Mouse (Mus musculus) bone marrow, adult 2 months (tissue): ENCODE data around the gene Egflam. TPM values are rescaled to one million over a fixed set of nuclear protein-coding genes. Genes with fewer than 3 reads are reported as not detected.

Source experiments
- H3K27ac ChIP-seq: fragments of 200-500 bp; 2 replicates; pipeline ENCODE4 v1.5.1; 2012; ENCODE audit warnings: low read depth, mild to moderate bottlenecking, control low read depth, inconsistent platforms, low read length; ENCODE audit not compliant: control insufficient read depth, poor library complexity, insufficient read depth
- H3K4me1 ChIP-seq: fragments of 200-500 bp; 2 replicates; pipeline ENCODE4 v1.6.1; 2011; ENCODE audit warnings: low read length; ENCODE audit not compliant: control insufficient read depth, insufficient read depth
- H3K4me3 ChIP-seq: fragments of 200-500 bp; replicated peaks from 2 replicates; pipeline ENCODE3; 2011; ENCODE audit warnings: mild to moderate bottlenecking, low read depth, low read length, control low read depth; ENCODE audit not compliant: control insufficient read depth
- CTCF ChIP-seq: fragments of 200-500 bp; IDR thresholded peaks from 2 replicates; pipeline ENCODE4 v1.5.1; 2011; ENCODE audit warnings: low read length, control low read depth; ENCODE audit not compliant: control insufficient read depth, insufficient read depth
- POLR2A ChIP-seq: fragments of 200-500 bp; IDR thresholded peaks from 2 replicates; pipeline ENCODE4 v1.6.1; 2011; ENCODE audit warnings: low read depth, mild to moderate bottlenecking, control low read depth, low read length, borderline replicate concordance; ENCODE audit not compliant: control insufficient read depth
- WGBS: fragments of 180-500 bp; shearing (Covaris S2); methylation state at CpG from one replicate; pipeline ENCODE4 v1.1.7; 2018; 5-methylcytosine and 5-hydroxymethylcytosine counted together
- polyA plus RNA-seq: library from polyadenylated mRNA; stranded (reverse); fragments of >200 nt; gene quantifications from 2 replicates; pipeline ENCODE4 v1.2.4, GENCODE M21; 2011; ENCODE audit warnings: low replicate concordance; ENCODE audit not compliant: missing spikeins, insufficient read depth, insufficient read length

Gene Egflam
- polyA plus RNA-seq, 1 experiment: 0.45 TPM

DNA sequence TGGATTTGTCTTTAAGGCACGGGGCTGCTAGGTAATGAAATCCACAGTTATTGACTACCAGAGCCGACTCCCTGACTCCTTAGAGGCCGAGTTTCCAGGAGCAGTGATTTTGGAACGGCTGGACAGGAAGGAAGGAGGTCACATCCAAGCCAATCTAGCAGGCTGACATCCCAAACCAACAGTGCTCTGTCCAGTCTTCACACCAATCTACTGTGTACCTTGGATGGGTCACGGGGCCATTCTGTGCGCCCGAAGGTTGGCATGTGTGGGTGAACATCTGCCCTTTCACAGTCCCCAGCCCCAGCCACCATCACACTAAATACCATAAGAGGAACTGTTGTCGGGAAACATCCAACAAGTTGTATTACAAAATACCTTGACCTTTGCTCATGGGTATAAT, 150.9 kb downstream of the Egflam start:
- Histone ChIP-seq H3K27ac (no peak overlapping the region), H3K4me3 (no peak overlapping the region), H3K4me1 (no peaks in the 10 kb centered on the region)
- no peak for TF ChIP-seq POLR2A
- no peak for TF ChIP-seq CTCF
- 73% methylated on average over 8 of the region's 8 CpGs for WGBS

DNA sequence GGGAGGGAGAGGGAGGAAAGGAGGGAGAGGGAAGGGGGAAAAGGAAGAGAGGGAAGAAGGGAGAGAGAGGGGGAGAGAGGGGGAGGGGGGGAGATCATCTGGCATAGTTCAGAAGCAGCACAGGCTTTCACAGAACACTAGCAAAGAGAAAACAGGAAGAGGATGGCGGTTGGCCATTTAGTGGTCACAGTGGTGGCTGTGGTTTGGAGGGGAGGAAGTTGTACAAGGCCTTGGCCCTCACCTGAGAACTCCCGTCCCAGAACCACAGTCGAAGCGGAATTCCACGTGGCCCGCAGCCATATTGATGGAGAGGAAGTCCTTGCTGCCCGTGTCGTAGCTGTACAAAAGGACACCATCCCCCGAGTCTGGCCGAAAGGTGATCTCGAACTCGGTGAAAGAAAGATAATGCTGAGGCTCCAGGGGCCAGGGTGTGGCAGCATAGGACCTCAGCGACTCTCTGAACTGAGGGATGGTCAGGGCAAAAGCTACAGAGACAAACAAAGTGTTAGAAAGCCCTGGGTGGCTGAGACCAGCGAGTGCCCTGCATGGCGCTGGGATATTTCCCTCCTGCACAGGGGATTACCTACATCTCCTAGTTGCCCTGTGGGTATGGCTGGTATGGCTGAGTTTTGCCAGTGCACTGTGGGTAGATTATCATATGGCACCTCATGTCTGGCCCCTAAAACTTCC, 155.9 kb downstream of the Egflam start:
- WGBS: 29% methylated on average over 15 of the region's 15 CpGs
- no peak for TF ChIP-seq POLR2A
- no peak for TF ChIP-seq CTCF
- Histone ChIP-seq H3K4me3 (no peak overlapping the region), H3K27ac (no peak overlapping the region), H3K4me1 (no peaks in the 10 kb centered on the region)

DNA sequence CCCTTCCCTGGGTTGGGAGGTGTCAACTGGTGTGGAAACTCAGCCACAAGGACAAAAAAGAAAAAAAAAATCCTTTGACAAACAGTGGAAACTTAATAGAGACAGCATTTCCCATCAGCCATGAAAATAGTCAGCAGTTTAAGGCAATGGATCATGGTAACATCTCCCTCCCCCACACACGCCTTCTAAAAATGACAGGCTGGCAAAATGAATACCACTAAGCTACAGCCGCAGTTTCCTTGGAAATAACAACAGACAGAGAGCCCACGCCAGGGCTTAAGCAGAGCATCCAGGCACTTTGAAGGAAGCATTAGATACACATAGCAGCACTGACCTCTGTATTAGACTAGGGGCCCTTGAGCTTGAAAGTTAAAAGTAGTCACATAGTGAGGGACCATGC, 157.2 kb downstream of the Egflam start:
- H3K4me3 ChIP-seq: no peak overlapping the region
- H3K27ac ChIP-seq: no peak overlapping the region
- WGBS: 70% methylated on average over 3 of the region's 3 CpGs
- TF ChIP-seq POLR2A (no peak), CTCF (no peak)
- H3K4me1 ChIP-seq: no peaks in the 10 kb centered on the region

DNA sequence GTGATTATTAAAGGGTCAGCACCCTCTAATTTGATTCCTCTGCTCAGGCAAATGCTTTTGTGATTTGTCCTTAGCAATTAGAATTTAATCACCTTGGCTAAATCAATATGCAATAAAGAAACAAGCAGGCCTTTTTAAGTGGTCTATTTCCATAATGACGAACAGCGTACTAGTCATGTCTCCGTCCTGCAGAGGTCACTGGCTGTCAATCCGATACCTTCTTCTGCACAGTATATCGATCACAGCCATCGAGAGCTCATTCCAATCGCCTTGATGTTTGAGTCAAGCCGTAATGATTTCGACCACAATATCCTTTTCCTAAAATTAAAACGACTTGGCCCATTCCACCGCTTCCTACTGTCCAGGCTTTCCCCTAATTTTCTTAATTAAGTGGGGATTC, 158.3 kb downstream of the Egflam start:
- H3K27ac ChIP-seq: no peak overlapping the region
- no peaks in the 10 kb centered on the region for H3K4me1 ChIP-seq
- TF ChIP-seq CTCF: no peak
- H3K4me3 ChIP-seq: no peak overlapping the region
- WGBS: 84% methylated on average over 11 of the region's 11 CpGs

DNA sequence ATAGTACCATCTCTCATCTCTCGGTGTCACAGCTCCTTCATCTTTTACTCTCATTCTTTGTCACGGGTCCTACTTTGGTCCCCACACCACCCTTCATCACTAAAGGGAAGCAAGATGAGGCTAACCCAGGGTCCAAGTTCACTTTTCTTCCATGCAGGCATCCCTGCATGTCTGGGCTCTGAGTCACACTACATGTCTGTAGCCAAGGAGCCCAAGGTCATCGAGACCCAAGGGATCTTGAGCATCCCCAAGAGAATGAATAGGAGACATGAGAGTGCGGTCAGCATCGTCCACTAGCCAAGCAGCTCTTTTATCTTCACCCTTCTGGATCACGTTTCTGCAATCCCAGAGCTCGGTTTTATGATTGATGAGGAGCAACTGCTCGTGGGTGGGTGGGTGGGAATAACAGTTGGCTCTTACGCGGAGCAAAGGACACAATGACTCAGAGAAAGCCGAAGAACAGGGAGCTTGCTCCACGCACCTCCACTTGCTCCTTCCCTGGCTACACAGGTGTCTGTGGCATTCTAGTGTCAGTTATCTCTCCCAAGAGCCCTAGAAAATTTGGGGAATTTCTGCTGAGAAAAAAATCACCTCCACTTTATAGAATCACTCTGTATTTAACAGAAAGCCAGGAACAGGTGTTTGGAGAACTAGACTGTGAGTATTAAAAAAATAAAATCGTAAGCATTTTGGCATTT, 164.7 kb downstream of the Egflam start:
- 79% methylated on average over 13 of the region's 13 CpGs for WGBS
- Histone ChIP-seq H3K4me3 (no peak overlapping the region), H3K27ac (no peak overlapping the region), H3K4me1 (no peaks in the 10 kb centered on the region)
- no peak for TF ChIP-seq CTCF
- no peak for TF ChIP-seq POLR2A

DNA sequence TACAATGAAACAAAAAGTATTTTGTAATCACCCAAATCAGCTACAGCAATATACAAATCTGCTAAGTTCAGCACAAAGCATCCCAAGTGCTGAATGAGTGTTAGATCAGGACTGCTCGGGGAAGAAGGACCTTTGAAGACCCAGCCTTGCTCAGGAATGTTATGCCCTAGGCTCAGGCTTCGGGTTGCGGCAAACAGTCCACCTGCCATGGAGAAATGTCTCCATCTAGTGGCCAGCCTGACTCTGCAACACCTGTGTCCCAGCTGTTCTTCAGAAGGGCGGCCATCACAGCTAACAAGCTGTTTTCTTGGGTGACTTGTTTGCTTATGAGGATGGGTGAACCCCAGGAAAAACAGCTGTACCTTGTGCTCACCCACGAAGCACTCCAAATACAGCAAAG, 172.0 kb downstream of the Egflam start:
- TF ChIP-seq POLR2A (no peak), CTCF (peak; percentile 96)
- H3K27ac ChIP-seq: no peak overlapping the region
- no peak overlapping the region for H3K4me3 ChIP-seq
- H3K4me1 ChIP-seq: no peaks in the 10 kb centered on the region
- WGBS: 2% methylated on average over 5 of the region's 5 CpGs

DNA sequence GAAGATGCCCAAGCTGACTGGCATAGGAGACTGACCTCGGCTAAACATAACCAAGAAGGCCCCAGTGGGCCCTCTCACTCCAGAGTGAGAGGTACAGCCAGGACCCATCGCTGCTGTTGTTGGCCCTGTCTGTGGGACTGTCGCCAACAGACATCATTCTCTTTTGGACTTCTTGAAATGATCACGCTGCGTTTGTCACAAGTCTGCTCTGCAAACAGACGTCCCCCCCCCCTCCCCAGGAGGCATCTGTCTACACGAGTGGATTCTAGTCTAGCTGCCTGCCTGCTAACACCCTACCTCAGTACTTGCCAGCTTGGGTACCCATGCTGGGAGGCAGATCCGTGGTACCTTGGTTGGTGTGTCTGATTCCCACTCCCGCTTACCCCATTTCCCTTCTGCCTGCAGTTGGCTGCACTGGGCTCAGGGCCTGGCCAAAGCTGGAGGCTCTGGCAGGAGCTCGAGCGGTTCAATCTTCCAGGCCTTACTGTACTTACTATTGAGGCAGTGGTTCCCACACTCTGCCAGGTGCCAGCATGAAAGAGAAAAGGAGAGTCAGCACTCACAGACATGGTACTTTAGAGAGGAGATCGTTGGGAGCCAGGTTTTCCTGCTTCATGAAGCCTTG, 173.9 kb downstream of the Egflam start:
- no peak overlapping the region for H3K4me3 ChIP-seq
- TF ChIP-seq POLR2A (no peak), CTCF (no peak)
- no peak overlapping the region for H3K27ac ChIP-seq
- 70% methylated on average over 12 of the region's 12 CpGs for WGBS
- H3K4me1 ChIP-seq: no peaks in the 10 kb centered on the region; the same call in 1 of the 2 replicates

DNA sequence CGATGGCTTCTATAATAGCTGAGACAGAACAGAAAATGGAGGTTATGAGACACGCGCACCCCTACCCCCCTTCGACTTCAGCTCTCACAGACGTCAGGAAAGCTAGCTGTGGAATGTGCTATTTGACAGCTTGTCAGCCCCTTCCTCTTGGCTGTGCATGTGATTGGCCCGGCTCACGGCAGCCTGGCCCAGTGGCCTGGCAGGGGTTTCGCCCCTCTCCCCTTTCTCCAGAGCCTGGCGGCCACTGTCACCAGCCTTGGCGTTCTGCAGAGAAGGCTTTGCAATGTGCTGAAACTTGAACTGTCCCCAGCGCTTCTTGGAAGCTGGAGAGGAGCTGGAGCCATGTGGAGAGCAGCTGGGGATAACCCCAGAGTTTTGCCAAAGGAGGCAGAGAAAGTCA, 175.4 kb downstream of the Egflam start:
- H3K4me1 ChIP-seq: no peaks in the 10 kb centered on the region; the same call in 1 of the 2 replicates
- 50% methylated on average over 11 of the region's 11 CpGs for WGBS
- H3K4me3 ChIP-seq: no peak overlapping the region
- H3K27ac ChIP-seq: no peak overlapping the region
- no peak for TF ChIP-seq POLR2A
- no peak for TF ChIP-seq CTCF
